Mouse (Mus musculus): Measurements from ENCODE around the gene Wdhd1.

DNA sequence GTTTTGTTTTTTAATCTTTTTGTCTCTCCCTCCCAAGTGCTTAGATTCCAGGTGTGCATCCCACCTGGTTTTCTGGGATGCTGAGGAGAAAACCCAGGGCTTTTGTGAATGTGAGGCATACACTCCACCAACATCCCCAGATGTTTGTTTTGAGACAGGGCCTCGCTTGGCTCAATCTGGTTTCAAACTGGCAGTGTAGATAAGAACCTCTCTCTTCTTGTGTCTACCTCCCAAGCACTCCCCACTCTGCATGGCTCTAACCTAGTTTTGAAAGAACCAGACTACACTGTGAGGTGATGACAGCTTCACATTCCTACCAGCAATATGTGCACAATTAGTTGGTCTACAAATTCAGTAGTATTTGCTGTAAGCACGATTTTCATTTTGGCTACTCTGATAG is 43.1 kb downstream of the Wdhd1 start:
- no peak for TF ChIP-seq POLR2A (IDR thresholded peaks at IDR 0.05; ENCODE audit: low read depth, low read length)
- TF ChIP-seq CTCF (conservative IDR thresholded peaks at IDR 0.05 in 1 of 2, IDR thresholded peaks at IDR 0.05 in 1 of 2; ENCODE audit: low read depth in 2 of 2, low read length in 2 of 2), result no peak
- TF ChIP-seq EP300 (IDR thresholded peaks at IDR 0.05; ENCODE audit: low read length), result no peak
- TF ChIP-seq MAX (IDR thresholded peaks at IDR 0.05; ENCODE audit: low read length), result no peak

Data from CH12.LX (cell line).